28 mouse cellular contexts compared by ENCODE assay signal in the genomic region with DNA sequence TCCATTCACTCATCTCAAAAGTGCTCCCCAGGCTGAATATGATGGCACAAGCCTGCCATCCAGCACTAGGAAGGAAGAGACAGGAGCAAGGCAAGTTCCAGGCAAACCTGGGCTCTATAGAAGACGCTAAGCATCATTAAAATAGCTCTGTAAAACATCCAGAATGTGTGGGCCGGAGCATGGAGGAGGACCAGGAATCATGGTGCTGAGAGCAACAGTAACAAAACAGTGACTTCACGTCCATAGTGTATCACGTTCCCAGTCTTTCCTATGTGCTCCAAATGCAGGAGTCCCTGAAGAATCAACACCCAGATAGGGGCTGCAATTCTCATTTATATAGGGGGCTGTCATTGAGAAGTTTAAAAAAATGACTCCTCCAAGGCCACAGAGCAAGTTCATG.
"Had no signal": no experiment of that assay in that cellular context is flagged by ENCODE, and none has a peak within 500 bp of the region (broad histone marks: within the 10 kb centered on the region; RNA-seq: fewer than 3 reads in every experiment).

No protein-coding gene starts in this region.

- ATAC-seq: forebrain, embryonic 13.5 days; forebrain, embryonic 14.5 days; forebrain, embryonic 15.5 days; forebrain, embryonic 16.5 days; forebrain, postnatal 0 days had no signal

- H3K27me3 ChIP-seq: embryonic facial prominence, embryonic 12.5 days; embryonic facial prominence, embryonic 13.5 days; embryonic facial prominence, embryonic 15.5 days; forebrain, embryonic 12.5 days; forebrain, embryonic 13.5 days; forebrain, embryonic 15.5 days had no signal

- H3K4me1 ChIP-seq: embryonic facial prominence, embryonic 10.5 days; embryonic facial prominence, embryonic 12.5 days; embryonic facial prominence, embryonic 13.5 days; embryonic facial prominence, embryonic 15.5 days; forebrain, embryonic 10.5 days; forebrain, embryonic 12.5 days; forebrain, embryonic 13.5 days; forebrain, embryonic 15.5 days; heart, embryonic 10.5 days had no signal

- H3K9me3 ChIP-seq: embryonic facial prominence, embryonic 10.5 days; embryonic facial prominence, embryonic 12.5 days; embryonic facial prominence, embryonic 13.5 days; embryonic facial prominence, embryonic 15.5 days; forebrain, embryonic 10.5 days; forebrain, embryonic 12.5 days; forebrain, embryonic 13.5 days; forebrain, embryonic 15.5 days; heart, embryonic 10.5 days had no signal

- H3K9ac ChIP-seq: embryonic facial prominence, embryonic 12.5 days; embryonic facial prominence, embryonic 13.5 days; embryonic facial prominence, embryonic 15.5 days; forebrain, embryonic 12.5 days; forebrain, embryonic 13.5 days; forebrain, embryonic 15.5 days; forebrain, postnatal 0 days had no signal

- H3K4me2 ChIP-seq: embryonic facial prominence, embryonic 12.5 days; embryonic facial prominence, embryonic 13.5 days; embryonic facial prominence, embryonic 15.5 days; forebrain, embryonic 12.5 days; forebrain, embryonic 13.5 days; forebrain, embryonic 15.5 days had no signal

- H3K4me3 ChIP-seq: embryonic facial prominence, embryonic 10.5 days; embryonic facial prominence, embryonic 12.5 days; embryonic facial prominence, embryonic 13.5 days; embryonic facial prominence, embryonic 15.5 days; erythroblast, embryonic 14.5 days; forebrain, embryonic 10.5 days; forebrain, embryonic 12.5 days; forebrain, embryonic 13.5 days; forebrain, embryonic 15.5 days; gastrocnemius, adult 2 months; heart, adult 2 months; heart, embryonic 10.5 days had no signal

- H3K36me3 ChIP-seq: embryonic facial prominence, embryonic 10.5 days; embryonic facial prominence, embryonic 12.5 days; embryonic facial prominence, embryonic 13.5 days; embryonic facial prominence, embryonic 15.5 days; forebrain, embryonic 10.5 days; forebrain, embryonic 12.5 days; forebrain, embryonic 15.5 days; heart, embryonic 10.5 days had no signal

- DNase-seq: cerebellum, adult 2 months; cerebellum, adult 8-10 months; cerebellum, adult 9-10 months; cerebellum, adult 9-11 months; cerebellum, postnatal 10 days; cerebellum, postnatal 14 days; cerebellum, postnatal 25 days; cerebellum, postnatal 36 days; embryo, embryonic 11 days; forebrain, postnatal 0 days; gastrocnemius, adult 2 months; gastrocnemius, postnatal 10 days; gastrocnemius, postnatal 14 days; gastrocnemius, postnatal 25 days; gastrocnemius, postnatal 36 days; heart, adult 2 months had no signal

- H3K27ac ChIP-seq: embryonic facial prominence, embryonic 10.5 days; embryonic facial prominence, embryonic 12.5 days; embryonic facial prominence, embryonic 13.5 days; embryonic facial prominence, embryonic 15.5 days; forebrain, embryonic 10.5 days; forebrain, embryonic 12.5 days; forebrain, embryonic 13.5 days; forebrain, embryonic 15.5 days; gastrocnemius, adult 2 months; heart, adult 2 months; heart, embryonic 10.5 days had no signal
